Mouse (Mus musculus) MEL (cell line): ENCODE results near the gene Syt17. TPM values are rescaled to one million over a fixed set of nuclear protein-coding genes. Genes with fewer than 3 reads are reported as not detected.

Experiments
- DNase-seq: peaks from one replicate; pipeline ENCODE4 v3.0.0; 2011; ENCODE audit warnings: low read depth, low spot score
- H3K27ac ChIP-seq: 2 replicates; pipeline ENCODE4 v1.5.1; 2012; ENCODE audit warnings: low read depth, mild to moderate bottlenecking, control low read depth, low read length, moderate library complexity; ENCODE audit not compliant: control insufficient read depth
- H3K27me3 ChIP-seq, 2 experiments: fragments of 150-350 bp in 1 of 2; sonication (generic) in 1 of 2; 2 replicates each; pipeline ENCODE4 v1.6.1; 2012; ENCODE audit warnings: low read length in 2 of 2, mild to moderate bottlenecking in 2 of 2, improper control_type of control experiment in 1 of 2, moderate library complexity in 1 of 2; ENCODE audit not compliant: insufficient read depth in 2 of 2, control insufficient read depth in 1 of 2
- H3K36me3 ChIP-seq, 2 experiments: 2 replicates each; pipeline ENCODE4 v1.6.1; 2012 to 2014; ENCODE audit warnings: low read length in 2 of 2, improper control_type of control experiment in 1 of 2, inconsistent platforms in 1 of 2, mild to moderate bottlenecking in 1 of 2; ENCODE audit not compliant: insufficient read depth in 2 of 2, control insufficient read depth in 1 of 2
- H3K4me1 ChIP-seq, 2 experiments: fragments of 150-350 bp in 1 of 2; sonication (generic) in 1 of 2; 2 replicates each; pipeline ENCODE4 v1.6.1; 2012; ENCODE audit warnings: low read length in 2 of 2, improper control_type of control experiment in 1 of 2, mild to moderate bottlenecking in 1 of 2; ENCODE audit not compliant: insufficient read depth in 2 of 2, control insufficient read depth in 1 of 2
- H3K4me3 ChIP-seq, 2 experiments: fragments of 150-350 bp in 1 of 2; sonication (generic) in 1 of 2; 2 replicates each; pipeline ENCODE4 v1.5.1; 2012; ENCODE audit warnings: low read depth in 2 of 2, low read length in 2 of 2, mild to moderate bottlenecking in 2 of 2, moderate library complexity in 2 of 2, control low read depth in 1 of 2, improper control_type of control experiment in 1 of 2; ENCODE audit not compliant: control insufficient read depth in 1 of 2, insufficient read depth in 1 of 2
- H3K79me2 ChIP-seq: 2 replicates; pipeline ENCODE4 v1.6.1; 2012; ENCODE audit warnings: mild to moderate bottlenecking, low read length, moderate library complexity; ENCODE audit not compliant: control insufficient read depth, poor library complexity, insufficient read depth
- H3K9ac ChIP-seq: 2 replicates; pipeline ENCODE4 v1.6.1; 2012; ENCODE audit warnings: low read depth, mild to moderate bottlenecking, control low read depth, low read length, moderate library complexity; ENCODE audit not compliant: control insufficient read depth, poor library complexity, severe bottlenecking
- H3K9me3 ChIP-seq: fragments of 150-350 bp; sonication (generic); replicated peaks from 2 replicates; pipeline ENCODE4 v1.6.1; 2012; ENCODE audit warnings: mild to moderate bottlenecking, low read length, improper control_type of control experiment, moderate library complexity; ENCODE audit not compliant: insufficient read depth
- BHLHE40 ChIP-seq: IDR thresholded peaks from 2 replicates; pipeline ENCODE4 v1.6.1; 2012; ENCODE audit warnings: low read depth, mild to moderate bottlenecking, inconsistent platforms, low read length, improper control_type of control experiment, borderline replicate concordance
- CHD1 ChIP-seq: IDR thresholded peaks from 2 replicates; pipeline ENCODE4 v1.6.1; 2012; ENCODE audit warnings: low read depth, mild to moderate bottlenecking, inconsistent platforms, low read length, improper control_type of control experiment
- CHD2 ChIP-seq: IDR thresholded peaks from 2 replicates; pipeline ENCODE4 v1.6.1; 2011; ENCODE audit warnings: low read length, improper control_type of control experiment
- E2F4 ChIP-seq: IDR thresholded peaks from 2 replicates; pipeline ENCODE4 v1.6.1; 2011; ENCODE audit warnings: low read depth, low read length, improper control_type of control experiment, borderline replicate concordance
- EP300 ChIP-seq, 2 experiments: IDR thresholded peaks; 2 replicates each; pipeline ENCODE4 v1.6.1; 2011; ENCODE audit warnings: improper control_type of control experiment in 2 of 2, low read length in 2 of 2, low read depth in 1 of 2, mild to moderate bottlenecking in 1 of 2
- ETS1 ChIP-seq: IDR thresholded peaks from 2 replicates; pipeline ENCODE4 v1.6.1; 2012; ENCODE audit warnings: low read depth, mild to moderate bottlenecking, inconsistent platforms, low read length, improper control_type of control experiment, moderate library complexity
- GABPA ChIP-seq: IDR thresholded peaks from 2 replicates; pipeline ENCODE4 v1.6.1; 2012; ENCODE audit warnings: low read depth, mild to moderate bottlenecking, inconsistent platforms, low read length, improper control_type of control experiment, moderate library complexity
- GATA1 ChIP-seq: IDR thresholded peaks from 2 replicates; pipeline ENCODE4 v1.6.1; 2011; ENCODE audit warnings: low read depth, low read length, improper control_type of control experiment
- MAFK ChIP-seq: IDR thresholded peaks from 2 replicates; pipeline ENCODE4 v1.6.1; 2011; ENCODE audit warnings: low read depth, mild to moderate bottlenecking, low read length, improper control_type of control experiment, borderline replicate concordance
- MAX ChIP-seq: IDR thresholded peaks from 2 replicates; pipeline ENCODE4 v1.6.1; 2011; ENCODE audit warnings: low read length, improper control_type of control experiment
- MEF2A ChIP-seq: IDR thresholded peaks from 2 replicates; pipeline ENCODE4 v1.6.1; 2014; ENCODE audit warnings: low read depth, mild to moderate bottlenecking, inconsistent platforms, low read length, improper control_type of control experiment; ENCODE audit not compliant: poor library complexity, insufficient replicate concordance, severe bottlenecking; ENCODE audit errors: extremely low read depth
- MXI1 ChIP-seq: IDR thresholded peaks from 2 replicates; pipeline ENCODE4 v1.6.1; 2011; ENCODE audit warnings: mild to moderate bottlenecking, low read depth, low read length, improper control_type of control experiment
- MYC ChIP-seq: IDR thresholded peaks from 2 replicates; pipeline ENCODE4 v1.6.1; 2011; ENCODE audit warnings: low read depth, mild to moderate bottlenecking, low read length, improper control_type of control experiment, moderate library complexity
- POLR2A ChIP-seq, 2 experiments: IDR thresholded peaks; 2 replicates each; pipeline ENCODE4 v1.6.1; 2011 to 2012; ENCODE audit warnings: low read length in 2 of 2, mild to moderate bottlenecking in 2 of 2, control low read depth in 1 of 2, improper control_type of control experiment in 1 of 2, low read depth in 1 of 2, moderate library complexity in 1 of 2; ENCODE audit not compliant: control insufficient read depth in 1 of 2, insufficient read depth in 1 of 2, poor library complexity in 1 of 2
- POLR2AphosphoS5 ChIP-seq: IDR thresholded peaks from 2 replicates; pipeline ENCODE4 v1.6.1; 2012; ENCODE audit warnings: low read depth, borderline replicate concordance, mild to moderate bottlenecking, inconsistent platforms, low read length, moderate library complexity, mixed read lengths
- RCOR1 ChIP-seq: IDR thresholded peaks from 2 replicates; pipeline ENCODE4 v1.6.1; 2012; ENCODE audit warnings: low read depth, mild to moderate bottlenecking, inconsistent platforms, low read length, improper control_type of control experiment
- SIN3A ChIP-seq: IDR thresholded peaks from 2 replicates; pipeline ENCODE4 v1.6.1; 2012; ENCODE audit warnings: low read length, improper control_type of control experiment, inconsistent platforms
- SMC3 ChIP-seq: IDR thresholded peaks from 2 replicates; pipeline ENCODE4 v1.6.1; 2011; ENCODE audit warnings: low read depth, low read length, improper control_type of control experiment
- TAL1 ChIP-seq: IDR thresholded peaks from 2 replicates; pipeline ENCODE4 v1.6.1; 2012; ENCODE audit warnings: mild to moderate bottlenecking, inconsistent platforms, low read length, moderate library complexity, mixed read lengths
- TBP ChIP-seq: IDR thresholded peaks from 2 replicates; pipeline ENCODE4 v1.8.0; 2011; ENCODE audit warnings: low read depth, low read length, improper control_type of control experiment
- USF1 ChIP-seq: IDR thresholded peaks from 2 replicates; pipeline ENCODE4 v1.6.1; 2014; ENCODE audit warnings: low read depth, mild to moderate bottlenecking, inconsistent platforms, low read length, improper control_type of control experiment, moderate library complexity
- USF2 ChIP-seq, 2 experiments: IDR thresholded peaks; 2 replicates each; pipeline ENCODE4 v1.6.1; 2011 to 2012; ENCODE audit warnings: improper control_type of control experiment in 2 of 2, low read length in 2 of 2, borderline replicate concordance in 1 of 2, inconsistent platforms in 1 of 2, low read depth in 1 of 2, mild to moderate bottlenecking in 1 of 2; ENCODE audit not compliant: insufficient read depth in 1 of 2
- ZC3H11A ChIP-seq: IDR thresholded peaks from 2 replicates; pipeline ENCODE4 v1.6.1; 2012; ENCODE audit warnings: low read depth, mild to moderate bottlenecking, inconsistent platforms, low read length, improper control_type of control experiment
- ZKSCAN1 ChIP-seq: IDR thresholded peaks from 2 replicates; pipeline ENCODE4 v1.6.1; 2012; ENCODE audit warnings: low read depth, mild to moderate bottlenecking, inconsistent platforms, low read length, improper control_type of control experiment, moderate library complexity
- ZMIZ1 ChIP-seq: IDR thresholded peaks from 2 replicates; pipeline ENCODE4 v1.6.1; 2012; ENCODE audit warnings: low read depth, mild to moderate bottlenecking, inconsistent platforms, low read length, improper control_type of control experiment, moderate library complexity
- polyA plus RNA-seq, 2 experiments: library from polyadenylated mRNA; stranded (reverse) in 1 of 2; unstranded in 1 of 2; fragments of >175 nt in 1 of 2; fragments of >200 nt in 1 of 2; gene quantifications; 2 replicates each; pipeline versions ENCODE4 v1.2.1 to v1.2.4; 2012; ENCODE audit warnings: low replicate concordance in 2 of 2, low read depth in 1 of 2; ENCODE audit not compliant: insufficient read length in 2 of 2, insufficient read depth in 1 of 2, missing spikeins in 1 of 2
- total RNA-seq: library from RNA; depleted of rRNA; stranded (reverse); fragments of 300-350 nt; gene quantifications from 2 replicates; pipeline ENCODE4 v1.2.3, GENCODE M21; 2012

Gene Syt17
- total and polyA plus RNA-seq, 3 experiments: not detected

DNA sequence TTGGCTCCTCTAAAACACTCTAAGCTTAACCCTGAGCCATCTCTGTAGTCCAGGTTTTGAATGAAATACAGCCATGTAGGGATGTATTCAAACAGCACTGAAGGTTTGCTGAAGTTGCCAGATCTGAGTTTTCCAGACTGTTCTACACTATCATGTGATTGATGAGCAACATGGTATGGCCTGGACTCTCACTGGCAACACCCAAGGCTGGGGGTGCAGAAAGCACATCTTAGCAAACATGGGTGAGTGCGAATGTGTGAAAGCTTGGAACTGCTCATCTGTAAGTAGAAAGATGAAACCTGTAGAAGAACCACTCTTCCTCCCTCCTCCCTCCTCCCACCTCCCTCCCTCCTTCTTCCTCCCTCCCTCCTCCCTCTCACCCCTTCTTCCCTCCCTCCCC, 85.1 kb downstream of the Syt17 start:
- Histone ChIP-seq H3K9me3 (no peaks in the 10 kb centered on the region), H3K27ac (no peak overlapping the region), H3K79me2 (no peaks in the 10 kb centered on the region), H3K9ac (no peak overlapping the region), H3K4me3 (no peak overlapping the region), H3K36me3 (no peaks in the 10 kb centered on the region), H3K27me3 (no peaks in the 10 kb centered on the region), H3K4me1 (no peaks in the 10 kb centered on the region)
- no peak for DNase-seq
- TF ChIP-seq SMC3 (no peak), MXI1 (no peak), USF1 (no peak), GATA1 (no peak), TBP (no peak), SIN3A (no peak), MAX (no peak), E2F4 (no peak), CHD2 (no peak), ZKSCAN1 (no peak), POLR2A (IDR thresholded peaks at IDR 0.05; ENCODE audit: control insufficient read depth in 1 of 2, insufficient read depth in 1 of 2, low read depth in 1 of 2, low read length in 2 of 2, poor library complexity in 1 of 2) (no peak), ZC3H11A (no peak), RCOR1 (no peak), EP300 (IDR thresholded peaks at IDR 0.05; ENCODE audit: low read depth in 1 of 2, low read length in 2 of 2) (no peak)

DNA sequence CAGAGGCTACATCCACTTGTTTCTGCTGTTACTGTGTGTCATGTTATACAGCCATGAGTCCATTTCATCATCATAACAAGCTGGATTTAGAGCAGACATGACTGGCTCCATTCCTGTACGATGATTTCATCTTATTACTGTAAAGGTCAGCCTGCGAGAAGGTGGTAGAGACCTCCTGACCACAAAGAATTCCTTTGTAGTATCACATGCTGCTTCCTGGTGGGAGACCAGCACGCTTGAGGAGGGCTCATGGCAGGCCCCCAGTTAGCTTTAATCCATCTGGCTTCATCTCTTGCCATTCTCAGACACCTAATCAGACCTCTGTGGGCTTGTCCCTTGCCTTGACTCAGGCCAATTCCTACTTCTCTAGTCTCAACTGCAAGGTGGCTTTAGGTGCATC, 85.8 kb downstream of the Syt17 start:
- Histone ChIP-seq H3K36me3 (no peaks in the 10 kb centered on the region), H3K4me3 (no peak overlapping the region), H3K27me3 (no peaks in the 10 kb centered on the region), H3K4me1 (no peaks in the 10 kb centered on the region), H3K79me2 (no peaks in the 10 kb centered on the region), H3K9me3 (no peaks in the 10 kb centered on the region), H3K9ac (no peak overlapping the region), H3K27ac (no peak overlapping the region)
- no peak for TF ChIP-seq MXI1
- no peak for TF ChIP-seq USF2 (IDR thresholded peaks at IDR 0.05; ENCODE audit: borderline replicate concordance in 1 of 2, insufficient read depth in 1 of 2, low read depth in 1 of 2, low read length in 2 of 2)
- TF ChIP-seq BHLHE40: no peak
- no peak for TF ChIP-seq MYC
- TF ChIP-seq TAL1: no peak
- TF ChIP-seq MAFK: no peak
- no peak for TF ChIP-seq SMC3
- no peak for TF ChIP-seq GABPA
- TF ChIP-seq GATA1: no peak
- TF ChIP-seq POLR2AphosphoS5: no peak
- no peak for TF ChIP-seq CHD2
- TF ChIP-seq ETS1: no peak
- no peak for TF ChIP-seq MEF2A
- no peak for TF ChIP-seq ZC3H11A
- no peak for TF ChIP-seq CHD1
- TF ChIP-seq ZMIZ1: no peak
- no peak for TF ChIP-seq E2F4
- no peak for DNase-seq
